Mouse (Mus musculus) adrenal gland, postnatal 36 days (tissue): ENCODE measurements around the gene Serpina3b. TPM values are rescaled to one million over a fixed set of nuclear protein-coding genes. Genes with fewer than 3 reads are reported as not detected.
"Not testable (repeated sequence)": the region's sequence is repeated elsewhere in the genome, so short reads cannot be mapped to it uniquely, and the experiment has no call there.

Source experiments
- DNase-seq, 2 experiments: peaks; one replicate each; pipeline ENCODE4 v3.0.0; 2021; ENCODE audit warnings: mixed read lengths in 1 of 2
- long read RNA-seq, 2 experiments: library from polyadenylated mRNA; stranded (forward); transcript quantifications; one replicate each; pipeline ENCODE4 v2.0.0; 2021; ENCODE audit warnings: borderline sequencing depth in 2 of 2
- total RNA-seq, 2 experiments: library from RNA; stranded (reverse); gene quantifications; 2 replicates each; pipeline ENCODE4 v1.2.3; 2021

The Serpina3b gene
- under 1 TPM; 0.40 to 0.56 TPM for total RNA-seq
- long read RNA-seq, experiment 1 = 0 reads
- long read RNA-seq, experiment 2 = 0 reads

DNA sequence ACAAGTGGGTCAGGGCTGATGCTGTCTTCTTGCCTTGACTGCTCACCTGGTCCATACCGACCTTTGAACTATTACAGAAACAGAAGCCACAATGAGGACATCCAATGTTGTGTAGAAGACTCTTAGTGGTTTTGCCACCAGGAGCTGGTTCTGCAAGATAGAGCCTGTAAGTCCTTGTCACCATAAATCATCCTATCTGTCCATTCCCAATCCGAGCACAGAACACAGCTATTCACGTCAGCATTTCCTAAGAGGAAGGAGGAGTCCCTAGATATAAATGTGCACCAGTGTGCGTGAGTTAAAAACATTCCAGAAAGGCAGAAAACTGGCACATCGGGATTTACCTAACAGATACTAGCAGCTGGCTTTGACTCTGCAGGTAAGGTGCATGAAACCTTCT lies at the start of gene Serpina3b:
Gene Serpina3b (plus strand): TSS at position 301 of the 400 bp plus-strand sequence.
- DNase-seq = no peak

DNA sequence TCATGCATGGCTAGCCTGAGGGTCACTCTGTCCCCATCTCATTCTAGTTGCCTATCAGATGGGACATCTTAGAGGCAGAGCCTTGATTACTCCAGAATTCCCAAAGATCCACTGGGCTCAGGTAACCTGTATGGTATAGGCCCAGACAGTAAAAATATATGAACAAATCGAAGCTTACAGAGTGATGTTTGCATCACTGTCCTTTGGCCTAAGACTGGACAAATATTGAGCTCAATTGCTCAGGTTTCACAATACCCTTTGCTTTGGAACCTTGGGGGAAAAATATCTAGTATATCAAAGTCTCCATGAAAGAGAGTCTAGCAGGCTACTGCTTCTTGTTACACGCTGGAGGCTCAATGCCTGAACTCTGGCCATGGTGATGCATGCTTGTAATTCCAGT lies 37.7 kb upstream of the Serpina3b start:
- DNase-seq = no peak

DNA sequence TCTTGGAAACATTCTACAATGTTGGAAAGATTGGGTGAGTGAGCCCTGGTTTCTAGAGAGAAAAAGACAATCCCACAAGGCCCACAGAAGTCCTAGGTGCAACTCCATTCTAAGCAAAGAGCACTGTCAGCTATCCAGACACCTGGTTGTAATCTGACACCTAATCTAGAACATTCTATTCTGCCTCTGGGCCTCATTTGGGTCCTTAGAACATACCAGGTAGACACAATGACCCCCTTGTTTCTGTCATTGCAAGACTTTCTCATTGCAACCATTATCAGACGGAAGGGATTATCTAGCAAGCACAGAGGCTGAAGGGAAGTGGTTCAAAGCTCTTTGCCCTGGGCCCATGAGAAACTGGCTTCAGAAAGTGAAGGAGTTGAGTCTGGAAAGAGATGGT lies 36.5 kb upstream of the Serpina3b start:
- DNase-seq = no peak

DNA sequence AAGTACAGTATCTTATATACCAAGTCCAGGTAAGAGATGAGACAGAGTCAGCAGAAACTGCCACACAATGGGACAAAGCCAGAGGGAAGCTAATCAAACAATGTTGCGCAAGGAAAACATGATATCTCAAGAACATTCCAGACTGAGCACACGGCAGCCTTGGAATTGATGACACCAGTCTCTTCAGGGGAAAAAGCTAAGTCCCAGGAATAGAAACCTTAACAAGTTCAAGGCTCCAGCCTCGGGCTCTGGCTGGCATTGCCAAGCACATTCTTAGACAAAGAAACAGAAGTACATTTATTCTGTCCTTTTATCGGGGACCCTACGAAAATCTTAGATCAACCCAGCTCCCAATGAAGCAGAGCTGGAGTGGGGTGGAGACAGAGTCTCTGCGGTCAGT lies 27.0 kb upstream of the Serpina3b start, which contains the start of gene Serpina5:
Gene Serpina5 (plus strand): TSS at position 346 of the 400 bp plus-strand sequence.
- DNase-seq = no peak

DNA sequence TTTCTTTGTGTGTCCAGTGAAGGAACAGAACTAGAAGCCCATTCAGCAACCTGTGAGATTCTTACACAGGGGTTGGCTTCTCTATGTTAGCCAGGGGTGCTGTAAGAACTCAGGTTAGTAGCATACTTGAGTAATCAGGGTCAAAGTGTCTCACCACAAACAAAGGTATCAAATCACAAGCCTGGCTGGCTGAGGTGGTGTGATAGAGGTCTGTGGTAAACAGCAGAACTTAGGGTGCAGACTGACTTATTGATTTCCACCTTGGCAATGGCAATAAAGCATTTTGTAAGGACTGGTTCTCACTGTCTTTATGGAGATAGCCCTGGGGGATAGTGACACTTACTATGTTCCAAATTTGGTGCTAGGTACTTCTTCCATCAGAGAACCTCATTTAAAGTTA lies 21.9 kb upstream of the Serpina3b start:
- DNase-seq = no peak

DNA sequence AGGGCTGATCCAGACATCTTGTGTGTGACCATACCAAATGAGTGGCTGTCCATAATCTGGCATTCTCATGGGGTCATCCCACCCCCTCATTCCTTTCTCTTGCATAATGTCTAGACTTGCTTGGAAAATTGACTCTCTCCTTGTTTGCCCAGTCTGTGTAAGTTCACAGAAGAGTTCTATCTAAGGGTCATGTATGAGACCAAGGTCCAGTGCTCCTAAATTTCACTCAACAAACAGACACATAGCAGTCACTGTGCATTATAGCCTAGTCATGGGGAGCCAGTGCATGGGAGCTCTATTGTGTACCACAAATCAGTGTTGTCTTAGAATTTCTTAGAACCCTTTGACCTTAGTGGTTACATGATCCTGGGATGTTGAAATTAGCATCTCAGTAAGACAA lies 20.9 kb upstream of the Serpina3b start:
- DNase-seq = no peak

DNA sequence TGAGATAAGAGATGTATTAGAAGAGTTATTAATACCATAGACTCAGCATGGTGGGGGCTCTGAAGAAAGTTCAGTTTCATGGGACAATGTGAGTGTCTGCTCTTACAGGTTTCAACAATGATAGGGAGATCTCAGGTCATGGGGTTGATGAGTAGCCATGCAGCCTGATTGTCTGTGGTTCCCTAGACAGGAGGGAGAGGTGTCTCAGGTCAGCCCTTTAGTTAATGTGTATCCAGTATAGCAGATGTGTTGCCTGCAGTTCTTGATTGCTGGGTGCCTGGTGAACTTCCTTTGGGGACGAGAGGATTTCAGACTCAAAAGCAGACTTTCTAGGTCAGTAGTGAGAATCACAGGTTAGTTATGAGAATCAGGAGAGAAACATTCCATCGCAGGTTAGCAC lies 19.3 kb upstream of the Serpina3b start:
- no peak for DNase-seq

DNA sequence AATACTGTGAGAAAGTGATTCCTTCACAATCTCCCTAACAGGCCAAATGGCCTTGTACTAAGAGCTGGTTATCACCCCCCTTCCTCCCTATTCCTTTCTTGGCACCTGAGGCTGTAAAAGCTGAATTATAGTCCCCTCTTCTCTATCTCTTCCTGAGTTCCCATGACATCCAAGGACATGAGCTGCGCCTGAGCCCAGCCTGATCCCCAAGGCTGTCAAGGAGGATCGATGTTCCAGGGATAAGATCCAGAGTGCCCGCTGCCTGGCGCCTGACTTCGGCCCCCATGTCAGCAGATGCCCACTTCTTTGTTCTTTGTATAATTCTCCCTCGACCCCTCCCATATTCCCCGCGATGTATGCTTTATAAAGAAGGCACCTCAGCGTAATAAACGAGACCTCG lies 15.5 kb upstream of the Serpina3b start, which contains the start of gene Serpina3a:
Gene Serpina3a (plus strand): TSS at position 392 of the 400 bp plus-strand sequence.
- not testable (repeated sequence) for DNase-seq

DNA sequence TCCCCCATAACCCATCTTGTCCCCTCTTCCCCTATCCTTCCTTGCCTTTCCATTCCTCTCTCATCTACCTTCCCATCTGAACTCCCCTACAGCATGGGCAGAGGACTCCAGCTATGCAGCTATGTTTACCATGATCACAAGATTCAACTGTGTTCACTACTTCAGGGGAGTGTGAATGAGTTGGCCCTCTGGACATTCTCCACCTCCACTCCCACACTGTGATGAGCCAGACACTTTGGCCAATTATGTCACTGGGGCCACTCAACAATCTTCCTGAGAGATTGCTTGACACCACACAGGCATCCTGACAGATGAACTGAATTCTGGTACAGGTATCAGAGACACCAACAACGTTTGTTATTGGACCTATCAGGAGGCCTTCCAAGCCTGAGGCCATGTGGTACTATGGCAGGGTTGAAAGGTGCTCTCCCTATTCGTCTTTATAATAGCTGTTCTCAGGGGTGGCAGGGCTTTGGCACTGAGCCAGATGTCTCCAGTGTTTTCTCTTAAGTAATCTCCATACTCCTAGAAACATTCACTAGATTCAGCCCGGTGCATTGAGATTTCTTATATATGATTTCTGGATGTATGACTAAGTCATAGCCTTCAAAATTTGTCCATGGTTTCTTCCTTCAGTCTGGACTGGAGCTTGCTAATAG lies 12.7 kb upstream of the Serpina3b start:
- no peak for DNase-seq

DNA sequence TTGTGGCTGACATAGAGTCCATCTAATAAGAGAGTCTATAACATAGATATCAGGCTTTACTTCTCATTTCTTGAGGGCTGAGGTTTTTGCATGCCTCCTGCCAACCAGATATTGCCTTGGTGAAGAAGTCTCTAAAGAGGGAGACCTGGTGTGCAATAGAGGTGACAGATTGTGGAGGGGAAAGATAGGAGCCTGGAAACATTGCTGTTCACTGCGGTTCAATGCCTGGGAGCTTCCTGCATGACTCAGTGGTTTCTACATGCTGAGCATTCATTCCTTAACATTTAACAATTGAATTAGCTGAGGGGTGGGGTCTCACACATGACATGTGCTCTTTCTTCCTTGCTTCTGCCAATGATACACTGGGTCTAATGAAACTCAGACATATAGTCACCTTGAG lies 4.7 kb upstream of the Serpina3b start:
- no peak for DNase-seq

DNA sequence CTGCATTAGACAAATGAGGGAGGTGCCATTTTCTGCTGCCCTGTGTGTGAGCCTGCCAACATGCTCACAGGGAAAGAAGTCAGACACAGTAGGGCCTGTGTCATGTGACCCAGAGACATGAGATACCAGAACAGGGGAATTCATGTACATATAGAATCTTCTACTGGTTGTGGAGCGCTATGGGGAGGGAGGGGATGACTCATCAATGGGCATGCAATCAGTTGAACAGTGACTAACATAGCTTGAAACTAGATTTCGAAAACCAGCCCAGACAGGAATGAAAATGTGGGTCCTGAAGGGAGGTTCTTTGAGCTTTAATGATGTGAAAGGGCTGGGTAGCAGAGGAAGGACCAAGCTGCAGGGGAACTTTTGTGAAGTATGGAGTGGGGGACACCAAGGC lies 3.8 kb upstream of the Serpina3b start:
- DNase-seq = no peak

DNA sequence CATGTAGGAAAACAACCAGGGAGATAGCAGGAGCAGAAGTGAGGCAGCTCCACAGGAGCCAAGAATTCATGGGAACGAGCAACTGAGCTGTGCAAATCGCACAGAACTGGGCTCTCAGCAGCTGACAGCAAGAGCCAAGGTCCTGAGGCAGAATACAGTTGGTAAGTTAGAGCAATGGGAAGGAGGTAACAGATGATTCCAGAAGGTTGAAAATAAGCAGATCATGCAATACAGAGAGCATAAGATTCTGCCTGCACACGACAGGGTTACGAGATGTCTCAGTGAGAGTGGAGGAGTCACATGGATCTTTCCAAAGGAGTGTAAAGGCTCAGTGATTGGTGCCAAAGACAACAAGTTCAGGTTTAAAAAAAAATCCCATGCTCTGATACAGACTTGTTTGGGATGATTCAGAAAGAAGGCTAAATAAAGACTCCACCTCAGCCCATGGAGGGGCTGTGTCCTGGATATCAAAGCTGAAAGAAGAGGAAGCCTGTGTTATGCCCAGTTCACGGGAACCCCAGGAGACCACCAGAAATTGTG lies 2.7 kb upstream of the Serpina3b start:
- DNase-seq = no peak

DNA sequence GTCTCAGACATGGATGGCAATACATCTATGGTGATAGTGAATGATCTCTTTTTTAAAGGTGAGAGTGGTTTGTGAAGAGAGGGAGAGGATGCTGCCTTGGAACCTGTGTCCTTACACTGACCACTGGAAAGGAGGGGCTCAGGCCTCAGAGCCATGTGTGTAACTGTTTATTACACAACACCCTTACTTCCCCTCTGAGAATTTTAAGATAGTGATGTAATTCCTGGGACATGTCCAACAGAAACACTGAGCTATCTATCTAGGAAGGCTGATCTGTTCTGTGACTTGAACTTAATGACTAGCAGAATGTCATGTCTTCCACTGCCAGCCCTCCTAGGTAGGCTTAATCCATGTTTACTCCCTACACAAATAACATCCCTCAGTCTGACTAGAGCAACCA lies 3.2 kb downstream of the Serpina3b start:
- no peak for DNase-seq

DNA sequence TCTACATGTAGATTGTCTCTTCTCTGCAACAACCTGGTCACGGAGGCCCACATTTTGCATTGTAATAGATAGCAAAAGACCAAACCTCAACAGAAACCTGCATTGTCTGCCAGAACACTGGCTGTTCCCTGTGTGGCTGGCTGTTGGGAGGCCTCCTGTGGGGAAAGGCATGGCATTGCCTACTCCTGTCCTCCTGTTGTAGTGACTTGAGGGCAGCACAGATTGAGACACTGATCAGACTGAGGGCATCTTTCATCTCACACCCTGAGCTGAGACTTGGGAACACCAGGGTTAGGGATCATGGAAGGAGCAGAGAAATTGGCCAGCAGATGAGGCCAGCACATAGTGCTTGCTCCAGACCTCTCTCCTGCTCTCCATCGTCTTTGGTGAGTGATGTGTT lies 10.4 kb downstream of the Serpina3b start:
- no peak for DNase-seq

DNA sequence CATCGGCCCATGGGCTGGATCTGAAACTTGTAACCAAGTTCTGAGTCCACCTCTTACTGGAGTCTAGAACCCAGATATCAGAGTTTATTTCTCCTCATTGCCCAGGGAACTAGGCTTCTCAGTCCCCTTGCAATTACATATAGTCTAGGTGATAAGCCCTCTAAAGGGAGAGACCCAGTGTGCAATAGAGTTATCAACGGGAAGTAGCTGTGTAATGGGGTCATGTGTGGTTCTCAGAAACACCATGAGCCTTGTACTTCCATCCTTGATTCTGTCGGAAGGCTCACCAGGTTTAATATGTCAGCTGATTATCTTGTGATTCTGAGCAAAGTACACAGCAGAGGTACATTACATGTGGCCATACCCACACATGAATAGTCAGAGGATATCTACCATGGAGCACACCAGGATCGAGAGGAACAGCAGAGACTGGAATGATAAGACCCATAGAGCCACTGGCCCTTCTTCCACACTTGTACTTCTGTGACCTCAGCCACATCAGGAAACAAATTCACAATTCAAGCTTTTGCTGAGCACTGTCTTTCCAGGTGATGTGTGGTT lies 12.8 kb downstream of the Serpina3b start:
- no peak for DNase-seq

DNA sequence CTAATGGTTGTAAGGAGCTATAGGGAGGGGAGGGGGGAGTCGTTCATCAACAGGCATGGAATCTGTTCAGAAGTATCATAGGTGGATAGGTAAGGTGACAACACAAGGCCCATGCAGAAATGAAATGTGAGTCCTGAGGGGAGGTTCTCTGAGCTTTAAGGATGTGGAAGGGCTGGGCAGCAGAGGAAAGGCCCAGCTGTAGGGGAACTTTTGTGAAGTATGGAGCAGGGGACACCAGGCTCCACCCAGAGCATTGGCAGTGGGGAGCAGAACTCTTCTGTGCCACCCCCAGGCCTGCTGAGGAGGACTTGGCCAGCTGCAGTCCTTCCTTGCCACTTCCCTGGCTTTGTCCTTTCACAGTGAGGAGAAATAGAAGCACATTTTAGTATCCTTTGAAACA lies 13.7 kb downstream of the Serpina3b start:
- no peak for DNase-seq

DNA sequence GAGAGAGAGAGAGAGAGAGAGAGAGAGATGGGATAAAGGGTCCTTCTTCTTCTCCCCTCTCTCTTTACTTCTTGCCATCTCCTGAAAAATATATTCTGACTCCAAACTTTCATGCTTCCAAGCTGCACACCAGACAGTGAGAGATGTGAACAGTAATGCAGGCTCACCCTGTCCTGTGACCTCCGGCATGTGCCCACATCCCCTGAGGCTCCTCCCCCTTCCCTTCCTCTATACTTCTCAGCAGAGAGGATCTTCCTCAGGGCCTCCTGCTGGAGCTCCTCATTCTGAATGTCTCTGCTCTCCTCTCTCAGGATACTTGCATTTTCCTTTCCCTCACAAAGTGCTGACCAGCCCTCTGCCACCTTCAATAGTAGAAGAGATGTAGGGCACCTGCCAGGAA lies 14.6 kb downstream of the Serpina3b start:
- DNase-seq = no peak

DNA sequence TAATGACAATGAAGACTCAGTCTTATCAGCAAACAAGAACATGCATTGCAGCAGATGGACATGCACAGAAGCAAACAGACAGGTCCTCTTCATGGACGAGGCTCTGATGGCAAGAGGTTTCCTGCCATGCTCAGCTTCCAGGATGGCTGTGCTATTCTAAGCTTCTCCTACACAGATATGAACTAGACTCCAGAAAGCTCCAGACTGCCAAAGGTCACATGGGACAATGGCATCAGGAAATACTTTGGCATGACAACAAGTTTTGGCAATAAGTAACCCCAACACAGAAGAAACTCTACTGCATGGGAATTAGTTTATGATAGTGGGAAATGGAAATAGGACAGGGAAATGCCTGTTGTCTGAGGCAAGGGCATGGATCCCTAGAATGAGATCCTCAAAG lies 15.5 kb downstream of the Serpina3b start:
- DNase-seq = no peak

DNA sequence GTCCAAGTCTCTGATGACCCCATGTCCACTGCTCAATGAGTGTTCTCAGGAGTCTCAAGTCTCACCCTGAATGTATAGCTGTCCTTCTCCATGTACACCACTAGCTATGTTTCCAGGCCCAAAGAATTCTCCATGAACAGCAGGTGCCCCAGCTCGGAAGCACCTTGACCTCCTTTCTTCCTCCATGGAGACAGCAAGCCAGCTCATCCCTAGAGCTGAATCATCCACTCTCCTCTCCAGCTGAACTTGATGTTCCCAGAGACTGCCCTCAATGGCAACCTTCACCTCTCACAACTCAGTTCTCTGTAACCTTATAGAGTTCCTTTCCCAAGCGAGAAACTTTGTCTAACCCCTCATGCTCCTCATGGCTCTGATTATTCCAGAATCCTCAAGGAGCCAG lies 17.8 kb downstream of the Serpina3b start:
- peak; percentile 31 for DNase-seq

DNA sequence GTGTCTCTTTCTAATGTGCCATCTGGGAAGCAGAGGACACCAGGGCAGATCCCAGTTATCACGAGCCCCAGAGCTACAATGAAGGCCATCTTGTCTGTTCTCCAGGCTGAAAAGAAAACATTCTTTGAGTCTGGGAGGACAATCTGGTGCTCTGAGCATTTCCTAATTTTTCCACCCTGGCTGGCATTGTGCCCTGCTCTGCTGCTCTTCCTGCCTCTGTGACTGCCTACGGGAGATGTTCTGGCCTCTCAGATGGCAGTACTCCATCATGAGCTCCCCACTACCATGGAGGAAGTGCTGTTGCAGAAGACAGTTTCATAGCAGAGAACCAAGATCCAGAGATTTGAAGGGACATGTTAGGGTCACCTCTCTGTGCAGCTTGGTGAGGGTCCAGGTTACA lies 24.2 kb downstream of the Serpina3b start:
- DNase-seq = peak in 1 of 2 experiments; percentile 12

DNA sequence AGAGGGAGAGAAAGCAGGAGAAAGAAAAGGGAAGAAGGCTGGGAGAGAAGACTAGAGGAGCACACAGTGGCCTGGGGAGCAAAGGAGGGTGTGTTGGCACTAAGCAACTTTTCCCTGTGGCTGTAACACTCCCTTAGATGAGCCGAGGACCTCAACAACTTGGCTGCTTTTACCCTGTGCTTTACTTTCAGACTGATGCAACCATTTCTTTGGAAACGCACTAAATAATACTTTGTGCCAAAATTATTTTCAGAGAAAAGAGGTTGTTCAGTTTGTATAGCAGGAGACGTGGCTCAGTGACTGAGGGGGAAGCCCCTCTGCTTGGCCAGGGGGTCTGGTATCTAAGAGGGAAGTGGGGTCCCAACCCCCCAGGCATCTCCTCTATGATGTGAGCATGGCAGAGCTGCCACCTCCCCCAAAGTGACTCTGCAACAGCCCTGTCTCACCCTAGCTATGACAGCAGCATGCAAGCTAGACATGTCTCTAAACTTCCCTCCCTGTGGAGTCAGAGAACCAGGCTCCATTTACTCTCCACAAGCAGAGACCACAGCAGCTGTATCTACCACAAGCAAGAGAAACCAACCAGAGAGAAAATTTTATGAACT lies 25.3 kb downstream of the Serpina3b start:
- peak in 1 of 2 experiments; percentile 6 for DNase-seq

DNA sequence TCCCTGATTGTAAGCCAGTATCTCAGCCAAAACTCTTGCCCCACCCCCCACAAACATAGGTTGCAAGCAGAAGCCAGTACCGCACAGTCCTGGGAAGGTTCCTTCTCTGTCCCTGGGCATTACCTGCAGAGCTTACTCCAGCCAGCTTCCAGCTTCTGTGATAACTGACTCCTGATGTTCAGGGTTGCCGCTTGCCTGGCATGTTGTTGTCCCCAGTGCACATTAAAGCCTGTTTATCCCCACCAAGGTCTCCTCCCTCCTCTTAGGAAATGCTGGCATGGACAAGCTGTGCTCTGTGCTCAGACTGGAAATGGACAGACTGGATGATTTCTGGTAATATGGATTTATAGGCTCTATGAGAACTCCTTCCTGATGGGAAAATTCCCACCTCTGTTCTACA lies 25.9 kb downstream of the Serpina3b start, which contains the start of gene Serpina3c:
Gene Serpina3c (minus strand): TSS at position 215 of the 400 bp plus-strand sequence.
- peak; percentile 20 to 22 for DNase-seq

DNA sequence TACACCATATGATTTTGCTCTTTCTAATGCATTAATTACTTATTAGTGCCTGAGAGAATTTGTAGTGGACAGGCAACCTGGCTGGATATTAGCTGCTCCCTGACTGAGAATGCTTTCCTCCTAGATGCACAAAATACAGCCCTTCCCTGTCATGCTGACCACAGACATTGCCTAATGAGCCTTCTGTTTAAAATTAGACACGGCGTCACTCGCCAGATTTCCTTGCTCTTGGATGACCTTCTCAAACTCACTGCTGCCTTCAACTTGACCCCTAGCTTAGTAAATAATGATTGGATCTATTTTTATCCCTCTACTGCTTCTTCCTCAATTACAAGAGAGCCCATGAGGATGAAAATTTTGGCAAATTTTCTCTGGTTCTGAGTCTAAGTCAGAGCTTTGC lies 47.0 kb downstream of the Serpina3b start:
- DNase-seq = peak; percentile 53 to 54
